ENCODE assay signal across 1 mouse cellular context in genomic region chr17:24480201-24480826, GRCm38 (mm10).
TF ChIP-seq lines count a peak whose summit lies in the region.

No protein-coding gene starts in this region.

TF ChIP-seq in CH12.LX, 34 proteins besides CTCF, POLR2A, EP300 and RAD21:
- TF ChIP-seq NELFE (IDR thresholded peaks at IDR 0.05; ENCODE audit: low read depth, low read length), result no peak
- no peak for TF ChIP-seq HCFC1 (IDR thresholded peaks at IDR 0.05; ENCODE audit: low read depth, low read length)
- no peak for TF ChIP-seq TCF12 (IDR thresholded peaks at IDR 0.05; ENCODE audit: low read depth, low read length)
- peak; percentile 27 for TF ChIP-seq SMC3 (IDR thresholded peaks at IDR 0.05; ENCODE audit: low read depth, low read length)
- no peak for TF ChIP-seq MEF2A (IDR thresholded peaks at IDR 0.05; ENCODE audit: borderline replicate concordance, low read depth, low read length)
- TF ChIP-seq NRF1 (IDR thresholded peaks at IDR 0.05; ENCODE audit: low read depth, low read length), result no peak
- TF ChIP-seq ZNF384 (IDR thresholded peaks at IDR 0.05; ENCODE audit: low read depth, low read length), result no peak
